Mouse (Mus musculus) embryo, embryonic 9.5 days (tissue): ENCODE data around the gene Apobec3.
"Not testable (repeated sequence)": the region's sequence is repeated elsewhere in the genome, so short reads cannot be mapped to it uniquely, and the experiment has no call there.

ENCODE experiments used
- DNase-seq: peaks from one replicate; pipeline ENCODE4 v3.0.0-alpha.2; 2017; ENCODE audit errors: extremely low spot score

The Apobec3 gene

GRCm38 (mm10) chr15:79927637-79928122, 36.2 kb downstream of the Apobec3 start:
- DNase-seq, result peak; percentile 78

- DNase-seq, result no peak
These were observed 36.9 kb downstream of the Apobec3 start for GRCm38 (mm10) chr15:79928316-79928715.

GRCm38 (mm10) chr15:79928736-79929135, 37.3 kb downstream of the Apobec3 start:
- no peak for DNase-seq

- DNase-seq, result no peak
These were observed 38.3 kb downstream of the Apobec3 start for GRCm38 (mm10) chr15:79929734-79930133.

DNA sequence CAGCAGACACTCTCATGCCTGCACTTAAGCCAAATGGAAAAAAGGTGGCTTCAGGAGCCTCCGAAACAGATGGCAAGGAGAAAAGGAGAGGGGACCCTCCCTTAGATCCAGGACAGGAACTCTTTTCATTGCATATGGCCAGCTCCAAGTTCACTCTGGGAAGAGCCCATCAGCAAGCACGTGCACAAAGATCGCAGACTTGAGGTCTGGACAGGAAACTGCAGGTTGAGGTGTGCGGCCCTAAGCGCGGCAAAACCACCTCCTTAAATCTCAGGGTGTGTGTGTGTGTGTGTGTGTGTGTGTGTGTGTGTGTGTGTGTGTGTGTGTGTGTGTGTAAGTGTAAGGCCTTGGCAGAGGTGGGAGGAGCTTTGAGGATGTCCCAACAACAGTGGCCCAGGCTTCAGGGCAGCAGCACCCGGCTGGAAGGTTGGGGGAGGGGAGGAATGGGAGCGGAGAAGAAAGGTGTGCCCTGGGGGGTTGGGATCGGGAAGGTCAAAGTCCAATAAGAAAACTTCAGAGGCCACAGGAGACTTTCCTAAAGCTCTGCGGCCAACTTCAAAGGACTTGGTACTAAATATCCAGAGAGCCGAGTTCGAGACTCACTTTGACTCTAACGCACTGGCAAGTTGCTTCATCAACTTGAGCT, 40.2 kb downstream of the Apobec3 start:
- no peak for DNase-seq

DNA sequence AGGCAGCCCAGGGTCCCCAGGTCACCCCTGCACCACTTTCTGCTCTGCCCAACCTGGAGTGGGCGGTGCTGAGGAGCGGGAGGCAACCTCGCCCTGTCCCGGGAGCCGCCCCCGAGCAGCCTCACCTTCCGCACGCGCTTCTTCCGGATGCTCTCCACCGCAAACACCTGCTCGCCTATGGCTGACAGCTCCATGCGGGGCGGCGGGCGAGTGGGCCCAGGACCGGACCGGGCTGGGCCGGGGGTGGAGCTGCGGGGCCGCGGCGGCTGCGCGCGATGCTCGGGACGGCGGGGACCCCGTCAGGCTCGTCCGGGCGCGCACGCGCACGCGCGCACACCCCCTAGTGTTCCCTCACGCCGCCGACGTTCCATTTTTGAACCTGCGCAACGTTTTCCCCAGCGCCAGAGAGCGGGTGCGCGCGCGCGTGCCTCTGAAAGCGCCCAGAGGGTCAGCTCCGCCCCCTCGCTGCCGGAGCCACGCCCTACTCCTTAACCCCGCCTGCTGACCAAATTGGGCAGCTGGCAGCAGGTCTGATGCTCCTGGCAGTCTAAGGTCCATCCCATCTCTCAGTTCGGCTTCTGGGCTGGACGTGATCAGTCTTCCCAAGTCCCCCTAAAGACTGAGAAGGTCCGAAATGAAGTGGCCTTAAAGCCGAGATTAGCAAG, 41.0 kb downstream of the Apobec3 start:
- DNase-seq, result peak; percentile 87

GRCm38 (mm10) chr15:79933052-79933669, 41.7 kb downstream of the Apobec3 start:
- no peak for DNase-seq

DNA sequence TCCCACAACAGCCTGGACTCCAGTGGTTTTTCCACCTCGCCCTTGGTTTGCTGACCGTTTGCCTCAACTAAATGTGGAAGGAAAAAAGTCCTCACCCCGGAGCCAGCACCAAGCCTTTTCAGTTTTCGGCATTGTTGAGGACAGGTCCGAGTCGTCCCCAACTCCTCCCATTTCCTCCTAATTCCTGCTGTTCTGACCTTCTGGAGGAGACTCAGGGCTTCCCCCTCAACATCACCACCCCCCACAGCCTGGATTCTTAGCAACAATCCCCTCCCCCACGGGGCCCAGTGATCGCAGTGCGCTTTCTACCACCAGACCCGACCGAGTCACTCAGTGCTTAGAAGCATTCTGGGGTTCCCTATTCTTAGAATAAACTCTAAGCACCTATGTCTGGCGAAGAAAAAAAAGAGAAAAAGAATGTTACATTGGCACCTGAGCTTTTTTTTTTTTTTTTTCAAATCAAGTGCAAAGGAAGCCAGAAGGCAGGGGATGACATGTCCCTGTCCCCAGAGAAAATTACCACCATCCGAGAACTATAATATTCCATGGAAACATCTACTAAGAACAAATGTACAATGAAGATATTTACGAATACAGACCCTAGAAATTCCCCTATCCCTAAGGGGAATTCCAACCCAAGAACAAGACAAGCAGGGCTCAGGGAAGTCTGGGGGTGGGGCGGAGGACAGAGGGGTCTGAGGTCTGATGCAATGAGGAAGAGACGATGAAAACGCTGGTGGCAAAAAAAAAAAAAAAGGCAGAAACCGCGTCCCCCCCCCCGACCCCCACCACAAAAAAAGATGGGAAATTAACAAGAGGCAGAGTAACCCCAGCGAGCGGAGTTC, 42.4 kb downstream of the Apobec3 start:
- no peak for DNase-seq

DNA sequence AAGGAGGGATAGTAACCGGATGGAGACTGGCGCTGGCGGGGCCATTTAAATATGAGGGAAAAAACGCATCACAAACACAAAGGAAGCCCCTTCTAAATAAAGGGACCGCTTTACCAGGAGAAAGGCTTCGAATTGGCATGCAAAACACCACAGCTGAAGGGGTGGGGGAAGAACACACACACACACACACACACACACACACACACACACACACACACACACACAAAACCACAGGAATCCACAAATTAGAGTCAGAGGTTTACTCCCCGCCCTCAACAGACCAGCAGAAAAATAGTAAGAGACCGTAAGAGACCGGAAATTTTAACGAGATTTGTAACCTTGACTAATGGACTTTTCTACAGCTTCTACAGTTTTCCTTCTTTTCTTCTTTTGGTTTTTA, 43.3 kb downstream of the Apobec3 start:
- no peak for DNase-seq

GRCm38 (mm10) chr15:79935654-79936373, 44.4 kb downstream of the Apobec3 start:
- DNase-seq, result no peak

DNA sequence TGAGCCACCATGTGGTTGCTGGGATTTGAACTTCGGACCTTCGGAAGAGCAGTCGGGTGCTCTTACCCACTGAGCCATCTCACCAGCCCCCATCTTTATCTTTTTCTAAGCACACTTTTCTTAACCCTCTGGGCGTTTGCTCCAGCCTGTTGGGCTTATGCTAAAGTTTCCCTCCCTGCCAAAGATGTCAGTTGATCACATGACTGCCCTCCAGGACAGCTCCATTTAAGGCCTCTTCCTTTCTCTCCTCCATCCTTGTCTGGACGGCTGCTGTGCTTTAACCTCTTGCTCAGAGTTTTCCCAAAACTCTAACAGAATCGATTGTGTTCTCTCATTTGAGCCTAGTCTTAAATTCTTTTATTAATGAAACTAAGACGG, 44.9 kb downstream of the Apobec3 start:
- no peak for DNase-seq

- DNase-seq, result no peak
These were observed 47.6 kb downstream of the Apobec3 start for GRCm38 (mm10) chr15:79939020-79939419.

DNA sequence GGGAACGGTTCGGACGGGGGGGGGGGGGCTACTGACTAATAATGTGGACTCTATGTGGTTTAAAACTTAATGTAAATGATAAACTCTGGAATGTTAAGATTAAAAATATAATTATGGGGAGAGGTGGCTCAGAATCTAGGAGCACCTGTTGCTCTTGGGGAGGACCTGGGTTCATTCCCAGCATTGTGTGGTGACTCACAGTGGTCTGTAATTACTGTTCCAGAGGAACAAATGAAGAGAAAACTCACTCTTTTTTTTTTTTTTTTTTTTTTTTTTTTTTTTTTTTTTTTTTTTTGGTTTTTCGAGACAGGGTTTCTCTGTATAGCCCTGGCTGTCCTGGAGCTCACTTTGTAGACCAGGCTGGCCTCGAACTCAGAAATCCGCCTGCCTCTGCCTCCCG, 48.0 kb downstream of the Apobec3 start:
- not testable (repeated sequence) for DNase-seq

DNA sequence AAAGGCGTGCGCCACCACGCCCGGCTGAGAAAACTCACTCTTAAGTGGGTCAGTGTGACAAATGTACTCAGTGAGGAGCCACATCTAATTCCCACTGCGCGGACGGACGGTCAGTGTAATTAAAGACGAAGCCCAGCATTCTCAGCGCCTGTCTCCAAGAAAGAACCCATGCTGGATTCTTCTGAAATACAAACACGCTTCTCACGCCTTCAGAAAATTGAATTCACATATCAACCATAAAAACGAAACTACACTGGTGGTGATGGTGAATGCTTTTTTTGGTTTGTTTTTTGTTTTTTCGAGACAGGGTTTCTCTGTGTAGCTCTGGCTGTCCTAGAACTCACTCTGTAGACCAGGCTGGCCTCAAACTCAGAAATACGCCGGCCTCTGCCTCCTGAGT, 48.5 kb downstream of the Apobec3 start:
- no peak for DNase-seq

DNA sequence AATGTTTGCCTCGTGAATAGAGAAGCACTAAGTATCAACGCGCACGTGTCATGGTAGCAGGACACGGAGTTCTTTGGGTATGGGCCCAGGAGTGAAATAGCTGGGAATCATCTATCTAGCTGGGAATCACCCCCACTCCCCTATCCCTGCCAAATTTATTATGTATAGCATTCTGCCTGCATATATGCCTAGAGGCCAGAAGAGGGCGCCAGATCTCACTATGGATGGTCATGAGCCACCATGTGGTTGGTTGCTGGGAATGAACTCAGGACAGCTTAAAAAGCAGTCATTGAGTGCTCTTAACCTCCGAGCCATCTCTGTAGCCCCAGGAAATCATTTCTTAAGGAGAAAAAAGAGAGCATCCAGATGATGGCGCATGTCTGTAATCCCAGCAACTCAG, 49.5 kb downstream of the Apobec3 start:
- no peak for DNase-seq

DNA sequence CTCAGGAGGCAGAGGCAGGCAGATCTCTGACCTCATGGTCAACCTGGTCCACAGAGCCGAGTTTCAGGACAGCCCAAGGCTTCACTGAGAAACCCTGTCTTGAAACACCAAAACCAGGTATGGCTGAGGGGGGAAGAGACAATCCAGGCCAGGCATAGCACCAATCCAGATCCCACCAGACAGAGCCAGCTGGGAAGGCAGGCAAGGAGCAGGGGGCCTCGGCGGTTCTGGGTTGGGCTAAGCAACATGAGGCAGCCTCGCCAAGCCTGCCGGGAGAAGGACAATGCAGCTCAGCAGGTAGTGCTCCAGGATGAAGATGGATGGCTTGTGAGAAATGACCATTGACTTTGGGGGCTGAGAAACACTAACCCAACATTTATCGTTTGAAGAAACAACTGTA, 51.1 kb downstream of the Apobec3 start:
- DNase-seq, result no peak

DNA sequence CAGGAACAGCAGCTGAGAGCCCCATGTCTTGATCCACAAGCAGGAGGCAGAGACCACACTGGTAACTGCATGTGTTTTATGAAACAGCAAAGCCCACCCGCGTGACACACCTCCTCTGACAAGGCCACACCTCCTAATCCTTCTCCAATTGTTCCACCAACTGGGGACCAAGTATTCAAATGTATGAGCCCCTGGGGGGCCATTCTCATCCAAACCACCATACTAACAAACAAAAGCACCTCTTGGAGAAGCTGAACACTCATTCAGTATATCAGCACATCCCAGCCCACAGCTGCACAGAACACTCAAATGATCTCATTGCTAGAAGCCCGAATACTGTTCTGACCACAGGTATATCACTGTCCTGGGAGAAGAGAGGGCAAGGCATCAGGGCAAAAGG, 52.1 kb downstream of the Apobec3 start:
- no peak for DNase-seq

DNA sequence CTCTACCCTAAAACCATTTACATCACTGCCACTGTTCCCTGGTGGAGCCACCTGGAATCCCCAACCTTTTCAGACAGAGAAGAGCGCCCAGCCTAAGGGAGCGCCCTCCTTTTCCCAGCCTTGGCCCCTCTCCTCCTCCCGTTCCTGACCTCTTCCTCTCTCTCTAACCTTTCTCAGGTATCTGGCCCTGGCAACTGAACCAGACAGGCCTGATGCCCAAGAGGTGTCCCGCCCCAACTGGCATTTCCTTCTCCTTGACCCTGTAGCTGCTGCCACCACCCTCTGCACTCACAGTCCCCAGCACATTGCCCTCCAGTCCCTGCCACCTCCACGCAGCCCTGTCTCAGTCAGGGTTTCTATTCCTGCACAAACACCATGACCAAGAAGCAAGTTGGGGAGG, 53.5 kb downstream of the Apobec3 start:
- DNase-seq, result no peak

DNA sequence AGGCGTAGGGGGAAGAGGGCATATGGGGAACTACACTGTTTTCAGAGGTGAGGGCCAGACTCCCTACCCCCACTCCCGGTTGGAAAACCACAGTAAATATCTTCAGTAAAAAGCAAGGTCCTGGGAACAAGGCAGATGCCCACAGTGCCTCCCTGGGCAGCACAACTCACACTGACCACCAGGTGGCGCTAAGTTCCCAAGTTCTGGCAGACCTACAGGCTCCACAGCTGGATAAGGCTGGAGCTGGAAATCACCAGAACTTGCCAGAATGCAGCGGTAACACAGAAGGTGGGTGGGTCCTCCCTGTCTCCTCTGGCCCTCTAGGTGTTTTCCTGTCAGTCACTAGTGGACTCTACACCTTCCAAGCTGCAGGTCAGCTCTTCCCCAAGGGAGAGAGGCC, 54.6 kb downstream of the Apobec3 start:
- DNase-seq, result peak; percentile 87

DNA sequence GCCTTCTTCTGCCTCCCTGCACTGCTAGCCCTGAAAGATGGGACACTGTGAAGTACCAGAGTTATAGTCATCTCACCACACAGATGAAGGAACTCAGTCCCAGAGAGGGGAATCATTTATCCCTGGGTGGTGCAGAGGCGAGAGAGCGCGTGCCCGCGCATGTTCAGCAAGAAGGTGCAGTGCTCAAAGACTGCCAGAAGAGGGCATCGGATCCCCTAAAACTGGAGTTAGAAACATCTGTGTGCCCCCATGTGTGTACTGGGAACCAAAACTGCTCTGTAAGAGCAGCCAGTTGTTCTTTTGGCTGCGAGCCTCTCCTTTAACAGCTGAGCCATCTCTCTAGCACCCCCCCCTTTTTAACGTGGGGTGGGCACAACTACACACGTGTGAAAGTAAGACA, 55.3 kb downstream of the Apobec3 start:
- DNase-seq, result no peak

DNA sequence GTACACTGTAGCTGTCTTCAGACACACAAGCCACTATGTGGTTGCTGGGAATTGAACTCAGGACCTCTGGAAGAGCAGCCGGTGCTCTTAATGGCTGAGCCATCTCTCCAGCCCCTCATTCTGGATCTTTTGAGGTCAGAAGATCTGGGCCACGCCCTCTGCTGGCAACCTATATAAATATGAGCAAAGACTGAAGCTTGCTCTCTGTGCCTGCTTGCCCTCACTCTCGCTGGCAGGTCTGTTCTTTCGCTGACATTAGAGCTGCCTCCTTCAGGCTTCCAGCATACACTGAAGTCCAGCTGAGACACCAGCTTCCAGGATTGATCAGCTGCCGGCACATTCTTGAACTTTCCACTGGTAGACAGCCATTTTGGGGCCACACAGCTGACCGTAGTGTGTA, 56.2 kb downstream of the Apobec3 start:
- no peak for DNase-seq
